Mouse (Mus musculus): Measurements from ENCODE around the gene Galk2.

DNA sequence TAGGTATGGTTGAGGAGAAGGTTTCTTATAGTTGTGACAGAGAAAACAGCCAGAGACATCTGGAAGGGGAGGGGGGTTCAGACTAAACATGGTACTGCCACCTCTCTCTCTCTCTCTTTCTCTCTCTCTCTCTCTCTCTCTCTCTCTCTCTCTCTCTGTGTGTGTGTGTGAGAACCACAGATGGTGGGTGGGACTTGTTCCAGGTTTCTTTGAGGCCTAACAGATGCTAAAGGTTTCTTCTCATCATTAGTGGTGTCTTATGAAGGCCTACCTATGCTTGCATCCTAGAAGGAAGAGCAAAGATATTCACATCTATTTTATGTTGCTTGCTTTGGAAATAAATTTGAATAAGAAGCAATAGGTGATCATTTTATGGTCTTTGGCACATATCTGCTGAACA is 6.7 kb downstream of the Galk2 start:
- TF ChIP-seq CTCF (IDR thresholded peaks at IDR 0.05; ENCODE audit: low read depth) (no peak), EP300 (optimal IDR thresholded peaks at IDR 0.05) (no peak)
